Mouse (Mus musculus): ENCODE measurements at regions not wholly inside any gene's neighbourhood (a gene's known extent, or its start where the extent isn't known, plus 50 kb on each side); places are given as distances from the start of the nearest gene placed in this dataset.

- DNase-seq (ENCODE audit: low spot score in 2 of 2), result no peak
These were observed 72.9 kb upstream of the Ercc4 start for GRCm38 (mm10) chr16:13036596-13036995.

DNA sequence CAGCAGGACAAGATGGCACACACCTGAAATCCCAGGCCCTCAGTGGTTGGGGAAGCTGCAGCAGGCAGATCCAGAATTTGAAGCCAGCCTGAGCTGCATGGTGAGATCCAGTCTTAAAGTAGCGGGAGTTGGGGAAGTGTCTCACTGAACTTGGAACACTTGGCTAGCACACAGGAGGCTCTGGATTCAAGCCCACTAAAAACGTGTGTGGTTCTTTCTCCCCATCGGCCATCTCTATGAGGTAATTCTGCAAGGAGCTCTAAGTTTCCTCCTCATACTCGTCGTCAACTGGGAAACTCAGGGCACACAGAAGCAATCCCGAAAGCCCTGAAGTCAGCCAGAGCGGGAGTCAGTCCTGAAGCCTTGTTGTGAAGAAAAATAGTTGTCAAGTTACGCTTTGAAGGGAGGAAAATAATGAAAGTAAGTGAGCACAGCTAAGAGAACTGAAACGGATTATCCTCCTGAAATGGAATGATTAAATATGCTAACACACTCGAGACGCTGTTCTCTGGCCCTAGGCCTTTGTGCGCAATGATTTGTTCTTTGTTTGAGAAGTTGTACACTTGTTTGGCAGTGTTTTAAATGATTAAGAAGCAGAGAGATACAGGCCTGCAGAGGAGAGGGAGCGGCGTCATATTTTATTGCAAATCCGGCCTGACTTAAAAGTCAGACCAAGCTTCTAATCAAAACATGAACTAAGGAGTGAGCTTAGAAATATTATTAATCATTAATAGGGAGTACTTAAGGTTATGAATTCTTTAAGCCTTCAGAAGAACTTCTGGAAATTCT is 69.0 kb upstream of the Ercc4 start:
- DNase-seq (ENCODE audit: low spot score in 2 of 2), result no peak

DNA sequence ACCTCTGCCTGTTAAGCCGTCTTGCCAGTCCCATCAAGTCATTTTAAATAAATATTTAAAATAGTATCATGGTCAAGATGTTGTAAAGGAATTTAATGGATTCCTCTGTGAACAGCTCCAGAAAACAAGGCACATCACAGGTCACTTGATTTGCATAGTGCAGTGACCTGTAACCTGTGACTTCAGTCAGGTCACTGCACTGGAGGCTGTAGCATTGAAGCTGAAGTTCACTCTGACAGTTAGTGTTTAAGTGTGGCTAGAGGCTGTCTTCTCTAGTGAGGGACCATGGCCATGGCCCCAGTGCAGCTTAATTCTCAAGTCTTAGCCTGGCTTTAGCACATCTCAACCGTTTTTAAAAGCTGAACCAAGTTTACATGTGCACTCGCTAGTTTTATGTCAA is 68.1 kb upstream of the Ercc4 start:
- no peak for DNase-seq (ENCODE audit: low spot score in 2 of 2)

DNA sequence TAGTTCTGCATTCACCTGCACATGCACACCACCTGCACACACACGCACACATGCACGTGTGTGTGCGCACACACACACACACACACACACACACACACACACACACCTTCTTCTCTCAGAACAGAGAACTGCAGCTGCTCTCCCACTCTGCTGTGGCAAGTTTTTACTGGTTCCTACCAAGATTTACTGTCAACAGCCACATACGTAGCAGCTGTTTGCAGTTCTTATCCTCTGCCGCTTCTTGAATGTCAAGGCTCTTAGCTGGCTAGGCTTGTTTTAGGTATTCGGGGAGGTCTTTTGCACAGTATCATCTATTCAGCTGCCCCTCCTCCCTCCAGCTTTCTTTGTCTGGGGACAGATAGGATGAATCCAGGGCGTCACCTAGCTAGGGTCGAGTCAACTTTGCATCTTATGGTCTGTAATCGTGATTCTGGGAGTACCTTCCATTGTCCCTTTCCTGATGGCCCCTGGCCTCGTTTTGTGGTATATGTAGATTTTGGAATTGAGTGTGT is 64.3 kb upstream of the Ercc4 start:
- peak in 1 of 2 experiments; percentile 14 for DNase-seq (ENCODE audit: low spot score in 2 of 2)

- DNase-seq (ENCODE audit: low spot score in 2 of 2), result no peak
These were observed 62.9 kb upstream of the Ercc4 start for GRCm38 (mm10) chr16:13046366-13047120.

- DNase-seq (ENCODE audit: low spot score in 2 of 2), result no peak
These were observed 60.2 kb upstream of the Ercc4 start for GRCm38 (mm10) chr16:13049321-13049720.

DNA sequence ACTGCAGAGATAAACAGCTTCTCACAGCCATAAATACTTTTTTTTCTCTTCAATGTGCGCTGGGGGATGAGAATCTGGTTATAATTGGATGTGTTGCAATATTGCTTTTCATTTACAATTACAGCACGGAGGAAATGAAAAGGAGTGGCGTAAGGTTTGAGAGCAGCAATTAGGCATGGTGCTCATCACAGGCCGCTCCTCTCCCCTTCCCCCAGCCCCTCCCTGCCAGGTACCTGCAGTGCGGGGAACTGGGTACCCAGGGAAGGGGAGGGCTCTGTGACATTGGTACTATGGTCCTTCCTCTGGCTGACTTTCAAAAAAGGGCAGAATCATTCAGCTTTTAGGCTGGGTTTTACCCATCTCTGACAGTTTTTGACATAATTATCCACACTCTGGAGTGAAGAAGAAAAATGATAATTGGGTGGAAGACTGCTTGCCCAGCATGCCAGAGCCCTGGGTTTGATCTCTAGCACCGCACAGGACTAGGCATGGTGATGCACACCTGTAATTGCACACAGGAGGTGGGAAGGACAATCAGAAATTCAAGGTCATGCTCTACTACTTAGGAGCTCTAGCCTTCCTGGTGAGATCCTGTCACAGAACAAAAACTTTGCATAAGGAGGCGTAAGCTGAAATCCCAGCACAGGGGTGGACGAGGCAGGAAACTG is 59.1 kb upstream of the Ercc4 start:
- DNase-seq (ENCODE audit: low spot score in 2 of 2), result no peak

- DNase-seq (ENCODE audit: low spot score in 2 of 2), result no peak
These were observed 54.5 kb upstream of the Ercc4 start for GRCm38 (mm10) chr16:13054956-13055355.
